Mouse (Mus musculus) limb, embryonic 10.5 days (tissue): ENCODE results near the gene Magi1. TPM values are rescaled to one million over a fixed set of nuclear protein-coding genes. Genes with fewer than 3 reads are reported as not detected.

Experiments
- DNase-seq: peaks from one replicate; pipeline ENCODE4 v3.0.0-alpha.2; 2017; ENCODE audit warnings: low spot score
- H3K27ac ChIP-seq: fragments of 300-500 bp; sonication (generic); 2 replicates; pipeline ENCODE4 v1.5.1; 2016; ENCODE audit warnings: mild to moderate bottlenecking
- H3K27me3 ChIP-seq: fragments of 300-500 bp; sonication (generic); 2 replicates; pipeline ENCODE4 v1.6.1; 2016; ENCODE audit warnings: low read depth, mild to moderate bottlenecking; ENCODE audit not compliant: poor library complexity, severe bottlenecking
- H3K36me3 ChIP-seq: fragments of 300-500 bp; sonication (generic); 2 replicates; pipeline ENCODE4 v1.6.1; 2016; ENCODE audit warnings: mild to moderate bottlenecking, moderate library complexity
- H3K4me1 ChIP-seq: fragments of 300-500 bp; sonication (generic); 2 replicates; pipeline ENCODE4 v1.6.1; 2016
- H3K4me3 ChIP-seq: fragments of 300-500 bp; sonication (generic); 2 replicates; pipeline ENCODE4 v1.5.1; 2016; ENCODE audit warnings: mild to moderate bottlenecking, moderate library complexity
- H3K9me3 ChIP-seq: fragments of 300-500 bp; sonication (generic); replicated peaks from 2 replicates; pipeline ENCODE4 v1.6.1; 2016; ENCODE audit warnings: mild to moderate bottlenecking
- WGBS: fragments of 180-500 bp; shearing (Covaris S2); methylation state at CpG from one replicate; pipeline ENCODE4 v1.1.7; 2016; 5-methylcytosine and 5-hydroxymethylcytosine counted together
- polyA plus RNA-seq: library from polyadenylated mRNA; unstranded; fragments of >200 nt; fragmentation: Nextera tagmentation; extraction: Ambion mirVana; gene quantifications from 2 replicates; pipeline ENCODE4 v1.2.1, GENCODE M21; 2016

Magi1 gene
- polyA plus RNA-seq, 1 experiment from 2014 or later = 16.7 TPM

- Histone ChIP-seq H3K9me3 (no peaks in the 10 kb centered on the region), H3K27me3 (no peaks in the 10 kb centered on the region), H3K27ac (peak overlapping the region; percentile 14; the same call in 1 of the 2 replicates), H3K4me1 (no peaks in the 10 kb centered on the region), H3K4me3 (no peak overlapping the region), H3K36me3 (peaks cover 8% of the 10 kb centered on the region)
- peak; percentile 81 for DNase-seq
- 40% methylated on average over 11 of the region's 11 CpGs for WGBS
Observed at GRCm38 (mm10) chr6:93757353-93758087, 526.2 kb downstream of the Magi1 start.

GRCm38 (mm10) chr6:93743145-93743544, 540.6 kb downstream of the Magi1 start:
- Histone ChIP-seq H3K36me3 (peaks cover 32% of the 10 kb centered on the region), H3K9me3 (no peaks in the 10 kb centered on the region), H3K27me3 (no peaks in the 10 kb centered on the region), H3K4me1 (no peaks in the 10 kb centered on the region), H3K4me3 (no peak overlapping the region), H3K27ac (no peak overlapping the region)
- no peak for DNase-seq
- 79% methylated on average over 6 of the region's 6 CpGs for WGBS

- Histone ChIP-seq H3K4me3 (no peak overlapping the region), H3K27ac (no peak overlapping the region), H3K9me3 (no peaks in the 10 kb centered on the region), H3K36me3 (peaks cover 11% of the 10 kb centered on the region), H3K27me3 (no peaks in the 10 kb centered on the region), H3K4me1 (no peaks in the 10 kb centered on the region)
- 93% methylated on average over 3 of the region's 3 CpGs for WGBS
- no peak for DNase-seq
Observed at GRCm38 (mm10) chr6:93739786-93740185, 543.9 kb downstream of the Magi1 start.

GRCm38 (mm10) chr6:93737083-93737482, 546.6 kb downstream of the Magi1 start:
- Histone ChIP-seq H3K36me3 (peaks cover 5% of the 10 kb centered on the region; the same call in 1 of the 2 replicates), H3K9me3 (no peaks in the 10 kb centered on the region), H3K27me3 (no peaks in the 10 kb centered on the region), H3K27ac (no peak overlapping the region), H3K4me3 (no peak overlapping the region), H3K4me1 (no peaks in the 10 kb centered on the region)
- WGBS = 100% methylated on average over 1 of the region's 1 CpGs
- DNase-seq = no peak

- Histone ChIP-seq H3K27me3 (no peaks in the 10 kb centered on the region), H3K27ac (no peak overlapping the region), H3K4me3 (no peak overlapping the region), H3K36me3 (peaks cover 5% of the 10 kb centered on the region; the same call in 1 of the 2 replicates), H3K9me3 (no peaks in the 10 kb centered on the region), H3K4me1 (no peaks in the 10 kb centered on the region)
- whole genome bisulfite sequencing = 96% methylated on average over 3 of the region's 3 CpGs
- DNase-seq = no peak
Observed at GRCm38 (mm10) chr6:93736071-93736470, 547.6 kb downstream of the Magi1 start.

- WGBS = 84% methylated on average over 6 of the region's 6 CpGs
- no peak overlapping the region for H3K27ac ChIP-seq
- no peak for DNase-seq
- 0 out of 2 replicates have a peak, but pooled peaks cover 1% of the 10 kb centered on the region for H3K4me1 ChIP-seq
- H3K9me3 ChIP-seq = no peaks in the 10 kb centered on the region
- H3K36me3 ChIP-seq = peaks cover 5% of the 10 kb centered on the region; the same call in 1 of the 2 replicates
- no peak overlapping the region for H3K4me3 ChIP-seq
- H3K27me3 ChIP-seq = no peaks in the 10 kb centered on the region
Observed at GRCm38 (mm10) chr6:93733800-93734199, 549.9 kb downstream of the Magi1 start.

- Histone ChIP-seq H3K27ac (no peak overlapping the region), H3K36me3 (no peaks in the 10 kb centered on the region), H3K4me3 (no peak overlapping the region), H3K27me3 (no peaks in the 10 kb centered on the region), H3K9me3 (no peaks in the 10 kb centered on the region), H3K4me1 (peaks cover 13% of the 10 kb centered on the region; the same call in 1 of the 2 replicates)
- 70% methylated on average over 8 of the region's 8 CpGs for WGBS
- DNase-seq = no peak
Observed at GRCm38 (mm10) chr6:93729702-93730101, 554.0 kb downstream of the Magi1 start.

GRCm38 (mm10) chr6:93728791-93729190, 554.9 kb downstream of the Magi1 start:
- Histone ChIP-seq H3K27me3 (no peaks in the 10 kb centered on the region), H3K4me1 (peaks cover 14% of the 10 kb centered on the region; the same call in 1 of the 2 replicates), H3K4me3 (no peak overlapping the region), H3K36me3 (no peaks in the 10 kb centered on the region), H3K27ac (no peak overlapping the region), H3K9me3 (no peaks in the 10 kb centered on the region)
- 93% methylated on average over 4 of the region's 4 CpGs for WGBS
- no peak for DNase-seq

GRCm38 (mm10) chr6:93727630-93728178, 556.0 kb downstream of the Magi1 start:
- Histone ChIP-seq H3K27me3 (no peaks in the 10 kb centered on the region), H3K9me3 (no peaks in the 10 kb centered on the region), H3K4me1 (peaks cover 14% of the 10 kb centered on the region; the same call in 1 of the 2 replicates), H3K27ac (no peak overlapping the region), H3K4me3 (no peak overlapping the region), H3K36me3 (no peaks in the 10 kb centered on the region)
- DNase-seq = no peak
- WGBS = 46% methylated on average over 15 of the region's 15 CpGs

- Histone ChIP-seq H3K27me3 (no peaks in the 10 kb centered on the region), H3K9me3 (no peaks in the 10 kb centered on the region), H3K36me3 (no peaks in the 10 kb centered on the region), H3K27ac (no peak overlapping the region), H3K4me3 (no peak overlapping the region), H3K4me1 (peaks cover 14% of the 10 kb centered on the region; the same call in 1 of the 2 replicates)
- no peak for DNase-seq
- WGBS = 47% methylated on average over 7 of the region's 7 CpGs
Observed at GRCm38 (mm10) chr6:93726829-93727455, 556.8 kb downstream of the Magi1 start.

- 80% methylated on average over 10 of the region's 10 CpGs for WGBS
- Histone ChIP-seq H3K4me3 (no peak overlapping the region), H3K36me3 (no peaks in the 10 kb centered on the region), H3K27ac (no peak overlapping the region), H3K4me1 (peaks cover 14% of the 10 kb centered on the region; the same call in 1 of the 2 replicates), H3K27me3 (no peaks in the 10 kb centered on the region), H3K9me3 (no peaks in the 10 kb centered on the region)
- DNase-seq = no peak
Observed at GRCm38 (mm10) chr6:93726121-93726520, 557.6 kb downstream of the Magi1 start.

- Histone ChIP-seq H3K36me3 (no peaks in the 10 kb centered on the region), H3K27me3 (no peaks in the 10 kb centered on the region), H3K9me3 (no peaks in the 10 kb centered on the region), H3K4me1 (peaks cover 14% of the 10 kb centered on the region; the same call in 1 of the 2 replicates), H3K27ac (no peak overlapping the region), H3K4me3 (no peak overlapping the region)
- WGBS = 85% methylated on average over 7 of the region's 7 CpGs
- DNase-seq = no peak
Observed at GRCm38 (mm10) chr6:93724749-93725148, 559.0 kb downstream of the Magi1 start.

- Histone ChIP-seq H3K27me3 (no peaks in the 10 kb centered on the region), H3K4me3 (no peak overlapping the region), H3K9me3 (no peaks in the 10 kb centered on the region), H3K4me1 (peaks cover 17% of the 10 kb centered on the region), H3K27ac (no peak overlapping the region), H3K36me3 (no peaks in the 10 kb centered on the region)
- 72% methylated on average over 2 of the region's 2 CpGs for WGBS
- DNase-seq = no peak
Observed at GRCm38 (mm10) chr6:93723226-93723625, 560.5 kb downstream of the Magi1 start.
